Mouse (Mus musculus) CH12.LX (cell line): ENCODE results near the gene Artn. TPM values are rescaled to one million over a fixed set of nuclear protein-coding genes. Genes with fewer than 3 reads are reported as not detected.

Source experiments
- DNase-seq: peaks from one replicate; pipeline ENCODE4 v3.0.0-alpha.2; 2013; ENCODE audit errors: extremely low read depth
- H3K27ac ChIP-seq: 2 replicates; pipeline ENCODE4 v1.5.1; 2012; ENCODE audit warnings: low read depth, mild to moderate bottlenecking, control low read depth, moderate library complexity; ENCODE audit not compliant: insufficient read depth
- H3K27me3 ChIP-seq: replicated peaks from 2 replicates; pipeline ENCODE3; 2012; ENCODE audit warnings: inconsistent platforms
- H3K36me3 ChIP-seq, 2 experiments: replicated peaks in 1 of 2; 2 replicates each; pipeline versions ENCODE3 to v1.6.1; 2012; ENCODE audit warnings: inconsistent platforms in 1 of 2, low read length in 1 of 2, mild to moderate bottlenecking in 1 of 2, mixed read lengths in 1 of 2, moderate library complexity in 1 of 2; ENCODE audit not compliant: control insufficient read depth in 1 of 2, insufficient read depth in 1 of 2
- H3K4me1 ChIP-seq, 2 experiments: 2 replicates each; pipeline ENCODE4 v1.6.1; 2012; ENCODE audit warnings: inconsistent platforms in 1 of 2, moderate library complexity in 1 of 2; ENCODE audit not compliant: insufficient read depth in 2 of 2, control insufficient read depth in 1 of 2
- H3K4me2 ChIP-seq: 2 replicates; pipeline ENCODE4 v1.6.1; 2012; ENCODE audit warnings: low read depth, mild to moderate bottlenecking, control low read depth; ENCODE audit not compliant: poor library complexity, insufficient read depth, severe bottlenecking
- H3K4me3 ChIP-seq, 3 experiments: fragments of 150-350 bp in 1 of 3; sonication (generic) in 1 of 3; replicated peaks in 1 of 3; 2 replicates each; pipeline versions ENCODE3 to v1.5.1; 2011 to 2012; ENCODE audit warnings: low read depth in 2 of 3, low read length in 2 of 3, mild to moderate bottlenecking in 2 of 3, moderate library complexity in 2 of 3, control low read depth in 1 of 3, improper control_type of control experiment in 1 of 3, inconsistent platforms in 1 of 3, mixed read lengths in 1 of 3; ENCODE audit not compliant: poor library complexity in 1 of 3
- H3K79me2 ChIP-seq: replicated peaks from 2 replicates; pipeline ENCODE4 v1.6.1; 2012; ENCODE audit warnings: mild to moderate bottlenecking, moderate library complexity; ENCODE audit not compliant: control insufficient read depth, poor library complexity, insufficient read depth, severe bottlenecking; ENCODE audit errors: extremely low read depth
- H3K9ac ChIP-seq: 2 replicates; pipeline ENCODE4 v1.6.1; 2012; ENCODE audit warnings: low read depth, mild to moderate bottlenecking, control low read depth, moderate library complexity; ENCODE audit not compliant: insufficient read depth
- H3K9me3 ChIP-seq: replicated peaks from 2 replicates; pipeline ENCODE3; 2012; ENCODE audit warnings: low read length, inconsistent platforms, mixed read lengths
- BHLHE40 ChIP-seq: IDR thresholded peaks from 2 replicates; pipeline ENCODE4 v1.6.1; 2011; ENCODE audit warnings: mild to moderate bottlenecking, low read depth, low read length, improper control_type of control experiment
- CHD1 ChIP-seq: IDR thresholded peaks from 2 replicates; pipeline ENCODE4 v1.6.1; 2012; ENCODE audit warnings: low read depth, low read length, improper control_type of control experiment, inconsistent platforms
- CHD2 ChIP-seq: IDR thresholded peaks from 2 replicates; pipeline ENCODE4 v1.6.1; 2011; ENCODE audit warnings: low read length, improper control_type of control experiment
- CTCF ChIP-seq, 2 experiments: IDR thresholded peaks in 1 of 2; conservative IDR thresholded peaks in 1 of 2; 2 replicates each; pipeline ENCODE4 v1.5.1; 2011 to 2012; ENCODE audit warnings: low read depth in 2 of 2, low read length in 2 of 2, improper control_type of control experiment in 1 of 2, inconsistent platforms in 1 of 2, mild to moderate bottlenecking in 1 of 2, moderate library complexity in 1 of 2
- E2F4 ChIP-seq: IDR thresholded peaks from 2 replicates; pipeline ENCODE4 v1.6.1; 2011; ENCODE audit warnings: low read depth, low read length, improper control_type of control experiment; ENCODE audit not compliant: insufficient replicate concordance
- ELF1 ChIP-seq: IDR thresholded peaks from 2 replicates; pipeline ENCODE4 v1.6.1; 2014; ENCODE audit warnings: low read depth, mild to moderate bottlenecking, inconsistent platforms, low read length, improper control_type of control experiment
- EP300 ChIP-seq: IDR thresholded peaks from 2 replicates; pipeline ENCODE4 v1.6.1; 2011; ENCODE audit warnings: low read length, improper control_type of control experiment
- ETS1 ChIP-seq: conservative IDR thresholded peaks from 2 replicates; pipeline ENCODE4 v1.6.1; 2012; ENCODE audit warnings: low read depth, mild to moderate bottlenecking, inconsistent platforms, low read length, improper control_type of control experiment, moderate library complexity
- GABPA ChIP-seq: IDR thresholded peaks from 2 replicates; pipeline ENCODE4 v1.6.1; 2012; ENCODE audit warnings: low read depth, low read length, improper control_type of control experiment, inconsistent platforms; ENCODE audit not compliant: insufficient replicate concordance
- HCFC1 ChIP-seq: IDR thresholded peaks from 2 replicates; pipeline ENCODE4 v1.6.1; 2012; ENCODE audit warnings: low read depth, mild to moderate bottlenecking, inconsistent platforms, low read length, improper control_type of control experiment
- IRF4 ChIP-seq: IDR thresholded peaks from 2 replicates; pipeline ENCODE4 v1.6.1; 2014; ENCODE audit warnings: low read depth, mild to moderate bottlenecking, inconsistent platforms, low read length, improper control_type of control experiment
- JUN ChIP-seq: IDR thresholded peaks from 2 replicates; pipeline ENCODE4 v1.6.1; 2011; ENCODE audit warnings: low read depth, mild to moderate bottlenecking, low read length, improper control_type of control experiment, moderate library complexity; ENCODE audit not compliant: insufficient read depth
- JUND ChIP-seq: conservative IDR thresholded peaks from 2 replicates; pipeline ENCODE4 v1.6.1; 2011; ENCODE audit warnings: low read depth, low read length, improper control_type of control experiment
- KAT2A ChIP-seq: IDR thresholded peaks from 2 replicates; pipeline ENCODE4 v1.6.1; 2012; ENCODE audit warnings: low read length, improper control_type of control experiment, inconsistent platforms; ENCODE audit not compliant: insufficient replicate concordance
- MAFK ChIP-seq: IDR thresholded peaks from 2 replicates; pipeline ENCODE4 v1.6.1; 2011; ENCODE audit warnings: low read length, improper control_type of control experiment; ENCODE audit not compliant: insufficient replicate concordance
- MAX ChIP-seq: IDR thresholded peaks from 2 replicates; pipeline ENCODE4 v1.6.1; 2011; ENCODE audit warnings: low read length, improper control_type of control experiment
- MAZ ChIP-seq: IDR thresholded peaks from 2 replicates; pipeline ENCODE4 v1.6.1; 2012; ENCODE audit warnings: low read depth, mild to moderate bottlenecking, inconsistent platforms, low read length, improper control_type of control experiment, moderate library complexity
- MEF2A ChIP-seq: IDR thresholded peaks from 2 replicates; pipeline ENCODE4 v1.6.1; 2014; ENCODE audit warnings: low read depth, mild to moderate bottlenecking, inconsistent platforms, low read length, improper control_type of control experiment, borderline replicate concordance
- MXI1 ChIP-seq: IDR thresholded peaks from 2 replicates; pipeline ENCODE4 v1.6.1; 2011; ENCODE audit warnings: mild to moderate bottlenecking, low read depth, low read length, improper control_type of control experiment
- MYC ChIP-seq: IDR thresholded peaks from 2 replicates; pipeline ENCODE4 v1.6.1; 2011; ENCODE audit warnings: low read depth, mild to moderate bottlenecking, improper control_type of control experiment, low read length
- NELFE ChIP-seq: IDR thresholded peaks from 2 replicates; pipeline ENCODE4 v1.6.1; 2011; ENCODE audit warnings: low read depth, low read length, improper control_type of control experiment
- NRF1 ChIP-seq: IDR thresholded peaks from 2 replicates; pipeline ENCODE4 v1.6.1; 2014; ENCODE audit warnings: low read depth, mild to moderate bottlenecking, inconsistent platforms, low read length, improper control_type of control experiment, moderate library complexity
- PAX5 ChIP-seq: IDR thresholded peaks from 2 replicates; pipeline ENCODE4 v1.6.1; 2012; ENCODE audit warnings: low read length, inconsistent platforms, mixed read lengths
- POLR2A ChIP-seq: IDR thresholded peaks from 2 replicates; pipeline ENCODE4 v1.6.1; 2011; ENCODE audit warnings: low read depth, mild to moderate bottlenecking, improper control_type of control experiment, low read length
- POLR2AphosphoS2 ChIP-seq: IDR thresholded peaks from 2 replicates; pipeline ENCODE4 v1.6.1; 2011; ENCODE audit warnings: low read depth, low read length, improper control_type of control experiment
- RAD21 ChIP-seq: IDR thresholded peaks from 2 replicates; pipeline ENCODE4 v1.6.1; 2011; ENCODE audit warnings: low read depth, mild to moderate bottlenecking, low read length, improper control_type of control experiment, moderate library complexity
- RCOR1 ChIP-seq: conservative IDR thresholded peaks from 2 replicates; pipeline ENCODE4 v1.6.1; 2012; ENCODE audit warnings: low read depth, mild to moderate bottlenecking, inconsistent platforms, low read length, improper control_type of control experiment
- SIN3A ChIP-seq: IDR thresholded peaks from 2 replicates; pipeline ENCODE4 v1.6.1; 2012; ENCODE audit warnings: low read length, improper control_type of control experiment, inconsistent platforms
- SMC3 ChIP-seq: IDR thresholded peaks from 2 replicates; pipeline ENCODE4 v1.6.1; 2011; ENCODE audit warnings: low read depth, low read length, improper control_type of control experiment
- TBP ChIP-seq: conservative IDR thresholded peaks from 2 replicates; pipeline ENCODE4 v1.6.1; 2011; ENCODE audit warnings: low read depth, low read length, improper control_type of control experiment
- TCF12 ChIP-seq: IDR thresholded peaks from 2 replicates; pipeline ENCODE4 v1.6.1; 2014; ENCODE audit warnings: low read depth, mild to moderate bottlenecking, inconsistent platforms, low read length, improper control_type of control experiment
- UBTF ChIP-seq: IDR thresholded peaks from 2 replicates; pipeline ENCODE4 v1.6.1; 2012; ENCODE audit warnings: low read depth, mild to moderate bottlenecking, inconsistent platforms, low read length, improper control_type of control experiment, moderate library complexity
- USF1 ChIP-seq: IDR thresholded peaks from 2 replicates; pipeline ENCODE4 v1.6.1; 2014; ENCODE audit warnings: low read depth, mild to moderate bottlenecking, inconsistent platforms, low read length, improper control_type of control experiment
- USF2 ChIP-seq: conservative IDR thresholded peaks from 2 replicates; pipeline ENCODE4 v1.6.1; 2011; ENCODE audit warnings: low read depth, low read length, improper control_type of control experiment
- ZC3H11A ChIP-seq: IDR thresholded peaks from 2 replicates; pipeline ENCODE4 v1.6.1; 2012; ENCODE audit warnings: low read depth, mild to moderate bottlenecking, inconsistent platforms, low read length, improper control_type of control experiment
- ZKSCAN1 ChIP-seq: IDR thresholded peaks from 2 replicates; pipeline ENCODE4 v1.6.1; 2012; ENCODE audit warnings: low read depth, inconsistent platforms, low read length, improper control_type of control experiment, borderline replicate concordance
- ZMIZ1 ChIP-seq: IDR thresholded peaks from 2 replicates; pipeline ENCODE4 v1.6.1; 2012; ENCODE audit warnings: low read depth, mild to moderate bottlenecking, inconsistent platforms, low read length, improper control_type of control experiment
- ZNF384 ChIP-seq: IDR thresholded peaks from 2 replicates; pipeline ENCODE4 v1.6.1; 2012; ENCODE audit warnings: low read depth, low read length, improper control_type of control experiment, inconsistent platforms
- dilution Hi-C: fragments of 300-500 bp; cut with MboI; formaldehyde crosslinking; loops from 2 replicates; pipeline ENCODE4 v1.14.3; 2020; ENCODE audit warnings: low sequenced_read_pairs; ENCODE audit not compliant: extremely low pct_unique_long_range_greater_than_20kb, extremely low pct_ligation_motif_present
- in situ Hi-C: fragments of 300-500 bp; cut with MboI; formaldehyde crosslinking; loops from 3 replicates; pipeline ENCODE4 v1.14.3; 2019; ENCODE audit warnings: low sequenced_read_pairs, low pct_ligation_motif_present, low pct_unique_long_range_greater_than_20kb, mixed read lengths
- polyA plus RNA-seq: library from polyadenylated mRNA; unstranded; fragments of >175 nt; gene quantifications from 2 replicates; pipeline ENCODE4 v1.2.1, GENCODE M21; 2012; ENCODE audit warnings: low read depth; ENCODE audit not compliant: insufficient read length
- total RNA-seq, 2 experiments: library from RNA; depleted of rRNA; stranded (reverse); fragments of 300-350 nt in 1 of 2; fragments of >200 nt in 1 of 2; gene quantifications; 2 replicates each; pipeline ENCODE4 v1.2.3; 2012 to 2014

The Artn gene
- total and polyA plus RNA-seq, 3 experiments = not detected

- peak; percentile 84 for TF ChIP-seq MXI1
- TF ChIP-seq MEF2A = peak; percentile 63; the same call in 1 of the 2 replicates
- TF ChIP-seq ZMIZ1 = peak; percentile 48; the same call in 1 of the 2 replicates
- peak; percentile 74 for TF ChIP-seq POLR2A
- peak; percentile 99 for TF ChIP-seq BHLHE40
- TF ChIP-seq SMC3 = no peak
- no peak for TF ChIP-seq JUND
- peak; percentile 71 for TF ChIP-seq ELF1
- TF ChIP-seq HCFC1 = peak; percentile 97
- TF ChIP-seq USF2 = peak; percentile 99
- TF ChIP-seq NELFE = peak; percentile 55
- TF ChIP-seq TBP = no peak
- TF ChIP-seq SIN3A = peak; percentile 92
- TF ChIP-seq CHD2 = peak; percentile 70; the same call in 1 of the 2 replicates
- no peak for TF ChIP-seq CTCF (conservative IDR thresholded peaks at IDR 0.05 in 1 of 2, IDR thresholded peaks at IDR 0.05 in 1 of 2; ENCODE audit: low read depth in 2 of 2, low read length in 2 of 2)
- TF ChIP-seq PAX5 = no peak
- no peak; the same call in 1 of the 2 replicates for TF ChIP-seq ETS1
- TF ChIP-seq CHD1 = no peak
- TF ChIP-seq MAX = peak; percentile 99
- TF ChIP-seq E2F4 = no peak
- TF ChIP-seq KAT2A = peak; percentile 95; the same call in 1 of the 2 replicates
- peak; percentile 33; the same call in 1 of the 2 replicates for TF ChIP-seq MYC
- TF ChIP-seq ZKSCAN1 = no peak
- 0 out of 2 replicates have a peak, but pooled peaks have one; percentile 20 for TF ChIP-seq IRF4
- TF ChIP-seq NRF1 = peak; percentile 74
- no peak for TF ChIP-seq RAD21
- no peak for TF ChIP-seq JUN
- TF ChIP-seq EP300 = no peak
- TF ChIP-seq ZC3H11A = no peak
- TF ChIP-seq POLR2AphosphoS2 = no peak
- peak; percentile 83 for TF ChIP-seq RCOR1
- peak; percentile 75 for TF ChIP-seq TCF12
- no peak for TF ChIP-seq MAZ
- TF ChIP-seq USF1 = peak; percentile 99
- no peak for TF ChIP-seq ZNF384
- TF ChIP-seq GABPA = peak; percentile 74; the same call in 1 of the 2 replicates
- TF ChIP-seq UBTF = peak; percentile 34; the same call in 1 of the 2 replicates
- no peak for TF ChIP-seq MAFK
- Histone ChIP-seq H3K4me2 (peak within 1 kb of the TSS; percentile 89), H3K4me3 (peak within 1 kb of the TSS; percentile 74 to 95 (median 91)), H3K27me3 (no peaks in the 10 kb centered on the region), H3K27ac (peak within 1 kb of the TSS; percentile 39; the same call in 1 of the 2 replicates), H3K79me2 (peaks cover 21% of the 10 kb centered on the region), H3K9ac (peak within 1 kb of the TSS; percentile 87), H3K36me3 (peaks cover 38 to 67% of the 10 kb centered on the region in 2 experiments), H3K9me3 (no peaks in the 10 kb centered on the region), H3K4me1 (peaks cover 8 to 29% of the 10 kb centered on the region in 2 experiments)
- in situ Hi-C loops (no loop called here), dilution Hi-C loops (no loop called here)
- DNase-seq = peak; percentile 82
These were observed 42.4 kb downstream of the Artn start, which contains the start of gene Atp6v0b for GRCm38 (mm10) chr4:117887133-117887532. Atp6v0b (minus strand) TSS chr4:117887333.
